Mouse (Mus musculus) bone marrow macrophage, adult 2 months (primary cell): Measurements from ENCODE around the gene Dagla.

Experiments
- CTCF ChIP-seq: IDR thresholded peaks from 2 replicates; pipeline ENCODE4 v1.5.1; 2012; ENCODE audit warnings: low read depth, mild to moderate bottlenecking, low read length, moderate library complexity
- POLR2A ChIP-seq: IDR thresholded peaks from 2 replicates; pipeline ENCODE4 v1.6.1; 2012; ENCODE audit warnings: mild to moderate bottlenecking, low read depth, low read length, borderline replicate concordance

DNA sequence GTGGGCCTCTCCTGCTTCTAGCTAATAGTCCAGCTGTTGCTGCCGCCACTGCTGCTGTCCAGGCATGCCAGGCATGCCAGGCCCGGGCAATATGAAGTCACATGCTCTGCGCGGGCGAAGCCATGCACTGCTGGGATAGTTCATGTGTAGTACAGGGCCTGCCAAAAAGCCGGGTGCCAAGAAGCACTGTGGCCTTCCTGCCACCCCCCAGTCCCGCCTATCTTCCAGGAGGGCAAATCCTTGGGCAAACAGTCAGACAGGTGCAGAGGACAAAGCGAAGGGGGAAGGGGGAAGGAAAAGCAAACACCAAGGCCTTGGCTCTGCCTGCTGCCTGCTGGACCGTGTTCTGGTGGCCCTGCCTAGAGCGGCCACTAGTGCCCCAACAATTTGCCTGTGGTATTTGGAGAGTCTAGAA lies 18.2 kb downstream of the Dagla start:
- TF ChIP-seq CTCF: no peak
- TF ChIP-seq POLR2A: no peak
